Mouse (Mus musculus): Measurements from ENCODE around the gene Gm7138. TPM values are rescaled to one million over a fixed set of nuclear protein-coding genes. Genes with fewer than 3 reads are reported as not detected.
"Not testable (repeated sequence)": the region's sequence is repeated elsewhere in the genome, so short reads cannot be mapped to it uniquely, and the experiment has no call there.

Gene Gm7138
- polyA plus RNA-seq, 1 experiment = not detected

- H3K4me3 ChIP-seq (ENCODE audit: insufficient read depth, low read depth, low read length); H3K4me1 ChIP-seq (ENCODE audit: control insufficient read depth, insufficient read depth, insufficient read length, low read length); H3K27ac ChIP-seq (replicated peaks; ENCODE audit: low read depth, low read length): not testable (repeated sequence)
These were observed 4.6 kb downstream of the Gm7138 start for GRCm38 (mm10) chr10:77772142-77772541.

DNA sequence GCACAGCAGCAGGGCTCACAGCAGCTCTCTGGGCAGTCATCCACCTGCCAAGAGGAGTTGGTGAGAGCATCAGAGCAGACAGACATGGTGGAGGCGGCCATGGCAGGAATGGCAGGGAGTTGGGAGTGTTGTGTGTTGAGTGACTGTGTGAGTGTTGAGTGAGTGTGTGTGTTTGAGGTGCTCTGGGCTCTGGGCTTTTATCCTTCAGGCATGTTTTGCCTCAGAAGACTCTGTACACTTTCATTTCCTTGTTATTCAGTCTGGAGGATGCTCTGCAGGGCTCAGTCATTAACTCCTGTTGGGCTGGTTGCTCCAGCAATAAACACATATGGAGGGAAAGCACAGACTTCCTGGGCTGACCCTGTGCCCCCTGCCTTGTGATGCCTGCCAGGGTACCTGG lies 5.5 kb downstream of the Gm7138 start, which contains the start of gene Gm3238:
TSS of gene Gm3238 (minus strand) at position 101 of the 400 bp plus-strand sequence.
- H3K4me1 ChIP-seq (ENCODE audit: control insufficient read depth, insufficient read depth, insufficient read length, low read length); H3K27ac ChIP-seq (replicated peaks; ENCODE audit: low read depth, low read length); H3K4me3 ChIP-seq (ENCODE audit: insufficient read depth, low read depth, low read length): not testable (repeated sequence)

DNA sequence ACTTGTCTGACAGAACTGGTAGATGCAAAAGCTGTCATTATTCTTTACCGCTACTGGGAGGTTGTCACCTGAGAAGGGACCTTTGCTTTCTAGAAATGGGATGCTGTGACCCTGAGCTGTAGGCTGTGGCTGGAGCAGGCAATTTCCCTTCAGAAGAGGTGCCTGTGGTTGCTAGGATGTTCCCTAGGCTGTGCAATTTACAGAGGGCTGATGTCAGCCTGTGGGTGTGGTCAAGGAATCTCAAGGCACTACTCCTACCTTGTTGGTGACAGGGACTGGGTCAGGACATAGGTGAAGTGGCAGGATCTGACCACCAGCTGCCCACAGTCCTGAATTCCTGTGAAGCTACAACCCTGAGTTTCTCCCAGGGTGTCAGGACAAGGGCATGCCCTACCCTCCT lies 7.0 kb downstream of the Gm7138 start:
- H3K27ac ChIP-seq (replicated peaks; ENCODE audit: low read depth, low read length) = no peak overlapping the region
- H3K4me1 ChIP-seq (ENCODE audit: control insufficient read depth, insufficient read depth, insufficient read length, low read length) = no peaks in the 10 kb centered on the region
- H3K4me3 ChIP-seq (ENCODE audit: insufficient read depth, low read depth, low read length) = no peak overlapping the region

- H3K4me1 ChIP-seq (ENCODE audit: control insufficient read depth, insufficient read depth, insufficient read length, low read length); H3K4me3 ChIP-seq (ENCODE audit: insufficient read depth, low read depth, low read length); H3K27ac ChIP-seq (replicated peaks; ENCODE audit: low read depth, low read length): not testable (repeated sequence)
These were observed 17.2 kb downstream of the Gm7138 start, which contains the start of gene Gm3233 for GRCm38 (mm10) chr10:77759582-77759981. TSS of gene Gm3233 (minus strand) at chr10:77759682.

- H3K4me1 ChIP-seq (ENCODE audit: control insufficient read depth, insufficient read depth, insufficient read length, low read length) = no peaks in the 10 kb centered on the region
- no peak overlapping the region for H3K27ac ChIP-seq (replicated peaks; ENCODE audit: low read depth, low read length)
- no peak overlapping the region for H3K4me3 ChIP-seq (ENCODE audit: insufficient read depth, low read depth, low read length)
These were observed 23.3 kb downstream of the Gm7138 start for GRCm38 (mm10) chr10:77753448-77753847.

DNA sequence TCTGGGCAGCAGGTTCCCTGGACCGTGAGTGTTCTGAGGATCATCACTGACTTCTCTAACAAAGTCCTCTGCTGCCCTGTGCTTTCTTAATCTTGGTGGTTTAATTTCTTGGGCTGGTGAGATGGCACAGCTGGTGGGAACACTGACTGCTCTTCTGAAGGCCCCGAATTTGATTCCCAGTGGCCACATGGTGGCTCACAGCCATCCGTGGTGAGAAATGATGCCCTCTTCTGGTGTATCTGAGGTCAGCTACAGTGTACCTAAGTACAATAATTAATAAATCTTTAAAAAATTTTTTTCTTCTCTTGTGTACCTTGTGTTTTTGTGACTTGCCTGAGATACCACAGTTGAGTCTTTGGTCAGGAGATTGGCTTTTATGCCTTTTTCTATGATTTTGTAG lies 24.4 kb downstream of the Gm7138 start:
- not testable (repeated sequence) for H3K4me3 ChIP-seq (ENCODE audit: insufficient read depth, low read depth, low read length); H3K4me1 ChIP-seq (ENCODE audit: control insufficient read depth, insufficient read depth, insufficient read length, low read length); H3K27ac ChIP-seq (replicated peaks; ENCODE audit: low read depth, low read length)

GRCm38 (mm10) chr10:77751254-77751653 lies 25.5 kb downstream of the Gm7138 start, which contains the start of gene Gm9736:
TSS of gene Gm9736 (minus strand) at chr10:77751354.
- H3K4me3 ChIP-seq (ENCODE audit: insufficient read depth, low read depth, low read length); H3K4me1 ChIP-seq (ENCODE audit: control insufficient read depth, insufficient read depth, insufficient read length, low read length); H3K27ac ChIP-seq (replicated peaks; ENCODE audit: low read depth, low read length): not testable (repeated sequence)

DNA sequence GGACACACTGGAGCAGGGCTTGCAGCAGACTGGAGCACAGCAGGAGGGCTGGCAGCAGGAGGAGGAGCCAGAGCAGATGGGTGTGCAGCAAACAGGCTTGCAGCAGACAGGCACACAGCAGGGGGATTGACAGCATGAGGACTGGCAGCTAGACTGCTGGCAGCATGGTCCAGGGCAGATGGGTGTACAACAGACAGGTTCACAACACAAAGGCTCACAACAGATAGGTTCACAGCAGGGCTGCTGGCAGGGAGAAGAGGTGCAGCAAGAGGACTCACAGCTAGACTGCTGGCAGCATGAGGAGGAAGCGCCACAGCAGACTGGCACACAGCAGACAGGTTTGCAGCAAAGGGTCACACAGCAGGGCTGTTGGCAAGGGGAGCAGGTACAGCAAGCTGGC lies 26.1 kb downstream of the Gm7138 start:
- H3K27ac ChIP-seq (replicated peaks; ENCODE audit: low read depth, low read length); H3K4me3 ChIP-seq (ENCODE audit: insufficient read depth, low read depth, low read length); H3K4me1 ChIP-seq (ENCODE audit: control insufficient read depth, insufficient read depth, insufficient read length, low read length): not testable (repeated sequence)

DNA sequence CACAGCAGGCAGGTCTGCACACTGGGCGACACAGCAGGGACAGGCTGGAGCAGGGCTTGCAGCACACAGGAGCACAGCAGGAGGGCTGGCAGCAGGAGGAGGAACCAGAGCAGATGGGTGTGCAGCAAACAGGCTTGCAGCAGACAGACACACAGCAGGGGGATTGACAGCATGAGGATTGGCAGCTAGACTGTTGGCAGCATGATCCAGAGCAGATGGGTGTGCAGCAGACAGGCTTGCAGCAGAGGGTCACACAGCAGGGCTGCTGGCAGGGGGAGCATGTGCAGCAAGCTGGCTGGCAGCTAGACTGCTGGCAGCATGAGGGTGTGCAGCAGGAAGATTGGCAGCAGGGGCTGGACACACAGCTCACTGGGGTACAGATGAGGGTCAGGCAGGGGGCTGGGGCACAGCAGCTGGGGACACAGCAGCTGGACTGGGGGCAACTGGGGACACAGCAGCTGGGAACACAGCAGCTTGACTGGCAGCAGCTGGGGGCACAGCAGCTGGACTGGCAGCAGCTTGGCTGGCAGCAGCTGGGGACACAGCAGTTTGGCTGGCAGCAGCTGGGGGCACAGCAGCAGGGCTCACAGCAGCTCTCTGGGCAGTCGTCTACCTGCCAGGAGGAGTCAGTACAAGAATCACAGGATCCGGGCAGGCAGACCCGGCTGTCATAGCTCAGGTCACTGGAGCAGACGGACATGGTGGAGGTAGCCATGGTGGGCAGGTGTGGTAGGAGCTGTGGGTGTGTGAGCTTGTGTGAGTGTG lies 34.6 kb downstream of the Gm7138 start, which contains the start of gene Gm18596:
TSS of gene Gm18596 (minus strand) at position 715 of the 765 bp plus-strand sequence.
- not testable (repeated sequence) for H3K4me1 ChIP-seq (ENCODE audit: control insufficient read depth, insufficient read depth, insufficient read length, low read length); H3K4me3 ChIP-seq (ENCODE audit: insufficient read depth, low read depth, low read length); H3K27ac ChIP-seq (replicated peaks; ENCODE audit: low read depth, low read length)

GRCm38 (mm10) chr10:77738929-77739328 lies 37.8 kb downstream of the Gm7138 start:
- H3K4me1 ChIP-seq (ENCODE audit: control insufficient read depth, insufficient read depth, insufficient read length, low read length) = no peaks in the 10 kb centered on the region
- H3K4me3 ChIP-seq (ENCODE audit: insufficient read depth, low read depth, low read length) = no peak overlapping the region
- no peak overlapping the region for H3K27ac ChIP-seq (replicated peaks; ENCODE audit: low read depth, low read length)

- Histone ChIP-seq H3K4me3 (ENCODE audit: insufficient read depth, low read depth, low read length) (no peak overlapping the region), H3K4me1 (ENCODE audit: control insufficient read depth, insufficient read depth, insufficient read length, low read length) (no peaks in the 10 kb centered on the region)
These were observed 40.8 kb downstream of the Gm7138 start for GRCm38 (mm10) chr10:77735928-77736327.

DNA sequence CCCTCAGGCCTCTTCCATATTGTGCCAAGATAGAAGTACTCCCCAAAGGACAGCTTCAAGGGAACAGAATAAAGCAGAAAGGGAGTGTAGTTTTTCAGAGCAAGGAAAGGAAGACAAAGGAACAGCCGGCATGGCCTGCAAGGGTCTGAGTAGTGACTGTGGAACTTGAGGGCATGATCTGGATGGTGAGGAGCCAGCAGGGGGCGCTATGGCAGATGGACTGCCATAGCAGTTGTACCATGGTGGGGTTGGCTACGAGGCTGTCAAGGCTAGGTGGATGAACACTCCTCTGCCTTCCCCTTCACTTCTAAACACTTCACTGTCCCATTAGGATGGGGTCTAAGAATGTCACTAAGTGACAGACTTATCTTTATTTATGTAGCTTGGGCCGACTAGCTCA lies 47.5 kb downstream of the Gm7138 start:
- H3K4me1 ChIP-seq (ENCODE audit: control insufficient read depth, insufficient read depth, insufficient read length, low read length) = no peaks in the 10 kb centered on the region
- no peak overlapping the region for H3K4me3 ChIP-seq (ENCODE audit: insufficient read depth, low read depth, low read length)
- no peak overlapping the region for H3K27ac ChIP-seq (replicated peaks; ENCODE audit: low read depth, low read length)

More at GRCm38 (mm10) chr10:77735928-77736327, 40.8 kb downstream of the Gm7138 start:
- H3K27ac ChIP-seq (replicated peaks; ENCODE audit: low read depth, low read length) = no peak overlapping the region

- no peak overlapping the region for H3K4me3 ChIP-seq (ENCODE audit: insufficient read depth, low read depth, low read length)
- no peak overlapping the region for H3K27ac ChIP-seq (replicated peaks; ENCODE audit: low read depth, low read length)
- H3K4me1 ChIP-seq (ENCODE audit: control insufficient read depth, insufficient read depth, insufficient read length, low read length) = no peaks in the 10 kb centered on the region
These were observed 48.5 kb downstream of the Gm7138 start for GRCm38 (mm10) chr10:77728280-77728679.

All from brown adipose tissue, adult 24 weeks (tissue).